Mouse (Mus musculus) skeletal muscle tissue, postnatal 0 days (tissue): ENCODE results near the gene Tsr3. TPM values are rescaled to one million over a fixed set of nuclear protein-coding genes. Genes with fewer than 3 reads are reported as not detected.

ENCODE experiments used
- microRNA-seq, 2 experiments: library from miRNA; unstranded; fragments of <30 nt; microRNA quantifications; one replicate each; pipeline ENCODE4; 2016
- polyA plus RNA-seq: library from polyadenylated mRNA; unstranded; fragments of >200 nt; fragmentation: Nextera tagmentation; extraction: Ambion mirVana; gene quantifications from 2 replicates; pipeline ENCODE4 v1.2.1, GENCODE M21; 2015

Tsr3 gene
- polyA plus RNA-seq: 38.4 TPM in 2 replicates

DNA sequence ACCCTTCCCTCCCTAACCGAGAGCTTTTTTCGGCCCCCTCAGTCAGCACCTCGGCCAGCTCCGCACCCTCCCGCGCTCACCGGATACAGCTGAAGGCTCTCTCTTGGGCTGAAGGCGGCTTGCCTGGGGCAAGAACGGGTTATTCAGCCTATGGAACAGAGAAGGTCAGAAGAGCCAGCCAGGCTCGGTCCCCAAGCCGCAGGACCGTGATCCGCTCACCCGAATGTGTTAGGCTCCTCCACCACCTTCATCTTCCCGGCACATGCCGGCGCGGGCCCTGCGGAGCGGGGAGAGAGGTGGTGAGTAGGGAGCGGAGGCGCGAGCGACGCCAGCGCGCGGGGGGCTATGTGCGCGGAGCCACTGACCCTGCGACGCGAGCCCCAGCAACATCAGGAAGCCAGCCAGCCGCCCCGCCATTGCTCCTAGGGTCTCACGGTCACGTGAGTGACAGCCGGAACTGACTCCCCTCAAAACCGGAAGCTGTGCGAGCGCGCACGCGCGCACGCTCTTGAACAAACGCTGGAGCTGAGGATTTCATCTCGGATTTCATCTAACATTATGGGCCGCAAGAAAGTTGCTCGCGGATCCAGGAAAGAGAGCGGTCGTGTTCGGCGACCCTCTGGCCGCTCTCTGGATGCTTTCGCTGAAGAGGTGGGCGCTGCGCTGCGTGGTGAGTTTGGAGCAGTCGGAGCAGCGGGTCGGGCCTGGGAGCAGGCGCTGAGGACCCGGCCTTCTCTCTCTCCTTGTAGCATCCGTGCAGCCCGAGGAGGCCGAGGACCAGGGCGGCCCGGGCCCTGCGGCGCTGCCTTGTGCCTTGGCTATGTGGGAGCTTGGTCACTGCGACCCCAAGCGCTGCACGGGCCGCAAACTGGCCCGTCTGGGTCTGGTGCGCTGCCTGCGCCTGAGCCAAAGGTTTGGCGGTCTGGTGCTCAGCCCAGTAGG is at the start of gene Tsr3, which contains the start of gene Gnptg:
TSS of gene Tsr3 (plus strand) at position 476 of the 942 bp plus-strand sequence.
TSS of gene Gnptg (minus strand) at position 430 of the 942 bp plus-strand sequence.

DNA sequence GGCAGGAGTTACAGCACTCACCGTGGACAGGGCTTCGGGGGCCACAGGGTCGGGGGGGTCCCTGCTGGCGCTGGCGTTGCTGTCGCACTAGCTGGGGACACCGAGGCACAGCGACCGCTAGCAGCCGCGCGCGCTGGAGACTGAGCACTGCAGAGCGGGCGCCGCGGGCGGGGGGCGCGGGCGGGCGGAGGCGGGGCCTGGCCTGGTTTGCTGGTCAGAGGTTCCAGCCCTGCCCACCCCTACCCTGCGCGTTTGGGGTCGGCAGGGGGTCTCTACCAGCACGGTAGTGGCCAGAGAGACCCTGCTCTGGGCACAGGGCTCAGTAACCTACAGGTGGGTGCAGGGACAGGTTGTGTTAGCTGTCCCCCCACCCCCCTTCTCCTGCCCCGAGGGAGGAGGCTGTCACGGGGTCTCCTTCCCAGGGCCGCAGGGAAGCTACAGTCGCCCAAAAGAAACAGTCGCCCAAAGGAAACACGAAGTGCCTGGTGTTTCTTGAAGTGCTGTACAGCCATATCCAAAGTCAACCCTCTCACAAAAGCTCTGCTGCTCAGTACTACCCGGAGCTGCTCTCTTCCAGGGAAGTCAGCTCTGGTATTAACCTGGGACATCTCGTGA is 16.3 kb downstream of the Tsr3 start, which contains the start of gene Baiap3:
TSS of gene Baiap3 (minus strand) at position 225 of the 615 bp plus-strand sequence.

DNA sequence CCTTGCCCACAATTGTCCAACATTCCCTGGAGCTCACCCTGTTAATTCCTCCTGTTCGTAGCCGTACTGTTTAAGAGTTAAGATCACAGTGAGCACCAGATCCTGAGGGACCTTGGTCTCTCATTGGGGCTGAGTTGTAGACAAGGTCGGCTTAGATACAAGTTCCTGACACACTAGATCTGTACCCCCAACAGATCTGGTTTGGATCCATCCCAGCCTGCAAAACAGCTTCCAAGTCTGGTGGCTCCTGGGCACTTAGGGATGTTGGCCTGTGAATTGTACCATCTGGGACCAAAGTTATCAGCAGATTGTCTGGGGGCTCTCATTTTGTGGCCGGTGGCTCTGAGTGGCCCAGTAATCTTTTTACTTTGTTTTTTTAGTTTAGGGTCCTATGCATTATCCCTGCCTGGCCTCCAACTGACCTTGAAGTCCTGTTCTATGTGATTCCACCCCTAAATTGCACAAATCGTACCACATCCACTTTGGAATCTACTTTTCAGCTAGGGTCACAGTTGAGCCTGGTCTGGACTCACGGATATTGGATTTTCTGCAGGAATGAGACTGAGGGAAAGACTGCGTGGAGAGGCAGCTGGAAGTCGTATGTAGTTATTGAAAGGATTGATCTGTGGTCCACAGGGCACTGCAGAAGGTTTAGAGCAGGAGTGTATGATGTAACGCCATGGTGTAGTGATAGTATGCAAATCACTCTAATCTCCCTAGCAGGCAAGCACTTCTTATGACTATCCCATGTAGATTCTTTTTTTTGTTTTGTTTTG is 34.8 kb downstream of the Tsr3 start, which contains the start of gene Ube2i:
TSS of gene Ube2i (minus strand) at position 52 of the 776 bp plus-strand sequence.

Small RNA genes lying within 50 kb of the gene (microRNA-seq; reads per million reads assigned to microRNA genes)
- 0.21 to 0.61 reads per million in 2 experiments for gene Mir3547

Other genes with a start within 250 kb of the Tsr3 start
- gene Cramp1l, start 224.4 kb upstream of the Tsr3 start, polyA plus RNA-seq: 2.9 TPM in 2 replicates
- gene Ift140, start 224.1 kb upstream of the Tsr3 start, polyA plus RNA-seq: 3.8 and 4.4 TPM in 2 replicates
- 13.6 and 14.9 TPM in 2 replicates for gene Tmem204, start 156.6 kb upstream of the Tsr3 start, polyA plus RNA-seq
- gene Telo2, start 124.2 kb upstream of the Tsr3 start, polyA plus RNA-seq: 19.1 and 19.4 TPM in 2 replicates
- gene Ptx4, start 119.4 kb upstream of the Tsr3 start, polyA plus RNA-seq: 1.2 and 3.2 TPM in 2 replicates
- gene Clcn7, start 106.8 kb upstream of the Tsr3 start, polyA plus RNA-seq: 9.3 and 9.6 TPM in 2 replicates
- 0.05 TPM in 1 of 2 replicates, not detected in the other for gene Ccdc154, start 77.7 kb upstream of the Tsr3 start, polyA plus RNA-seq
- not detected in 2 replicates for gene Gm38655, start 64.7 kb upstream of the Tsr3 start, polyA plus RNA-seq
- gene BC003965, start 55.6 kb upstream of the Tsr3 start, polyA plus RNA-seq: 28.3 and 29.6 TPM in 2 replicates
- gene Unkl, start 51.8 kb upstream of the Tsr3 start, polyA plus RNA-seq: 3.0 and 3.6 TPM in 2 replicates
- 23.0 and 24.0 TPM in 2 replicates for gene Gnptg, start within 50 bp of the Tsr3 start, polyA plus RNA-seq
- gene Baiap3, start 16.2 kb downstream of the Tsr3 start, polyA plus RNA-seq: 0.23 TPM in 1 of 2 replicates, not detected in the other
- gene Ube2i, start 34.5 kb downstream of the Tsr3 start, polyA plus RNA-seq: 216 and 238 TPM in 2 replicates
- gene Prss34, start 58.2 kb downstream of the Tsr3 start, polyA plus RNA-seq: 10.4 and 15.0 TPM in 2 replicates
- gene Prss28, start 68.5 kb downstream of the Tsr3 start, polyA plus RNA-seq: not detected in 2 replicates
- not detected in 2 replicates for gene Prss29, start 78.5 kb downstream of the Tsr3 start, polyA plus RNA-seq
- 11.2 and 11.8 TPM in 2 replicates for gene Tpsab1, start 105.4 kb downstream of the Tsr3 start, polyA plus RNA-seq
- 500 and 756 TPM in 2 replicates for gene Tpsb2, start 126.1 kb downstream of the Tsr3 start, polyA plus RNA-seq
- gene Tpsg1, start 129.1 kb downstream of the Tsr3 start, polyA plus RNA-seq: 1.5 and 2.4 TPM in 2 replicates
- gene Cacna1h, start 193.6 kb downstream of the Tsr3 start, polyA plus RNA-seq: 4.3 and 5.4 TPM in 2 replicates
- gene Tekt4, start 214.4 kb downstream of the Tsr3 start, polyA plus RNA-seq: not detected in 2 replicates